Mouse (Mus musculus): ENCODE measurements around the gene Gm10320.

Gene Gm10320

GRCm38 (mm10) chr13:98456398-98456797, 35.4 kb downstream of the Gm10320 start:
- no peak for DNase-seq

GRCm38 (mm10) chr13:98455646-98456045, 36.2 kb downstream of the Gm10320 start:
- DNase-seq = no peak

GRCm38 (mm10) chr13:98454224-98454967, 37.4 kb downstream of the Gm10320 start:
- DNase-seq = no peak

- no peak for DNase-seq
These were observed 38.7 kb downstream of the Gm10320 start for GRCm38 (mm10) chr13:98453146-98453545.

- DNase-seq = no peak
These were observed 43.1 kb downstream of the Gm10320 start for GRCm38 (mm10) chr13:98448696-98449095.

- DNase-seq = no peak
These were observed 44.1 kb downstream of the Gm10320 start for GRCm38 (mm10) chr13:98447741-98448140.

- no peak for DNase-seq
These were observed 46.2 kb downstream of the Gm10320 start for GRCm38 (mm10) chr13:98445391-98446125.

GRCm38 (mm10) chr13:98441001-98441400, 50.8 kb downstream of the Gm10320 start:
- DNase-seq = no peak

- no peak for DNase-seq
These were observed 51.4 kb downstream of the Gm10320 start for GRCm38 (mm10) chr13:98440293-98440952.

Measured in cerebellum, postnatal 36 days (tissue).